Mouse (Mus musculus): ENCODE results near the gene Tmeff1.
"Not testable (repeated sequence)": the region's sequence is repeated elsewhere in the genome, so short reads cannot be mapped to it uniquely, and the experiment has no call there.

DNA sequence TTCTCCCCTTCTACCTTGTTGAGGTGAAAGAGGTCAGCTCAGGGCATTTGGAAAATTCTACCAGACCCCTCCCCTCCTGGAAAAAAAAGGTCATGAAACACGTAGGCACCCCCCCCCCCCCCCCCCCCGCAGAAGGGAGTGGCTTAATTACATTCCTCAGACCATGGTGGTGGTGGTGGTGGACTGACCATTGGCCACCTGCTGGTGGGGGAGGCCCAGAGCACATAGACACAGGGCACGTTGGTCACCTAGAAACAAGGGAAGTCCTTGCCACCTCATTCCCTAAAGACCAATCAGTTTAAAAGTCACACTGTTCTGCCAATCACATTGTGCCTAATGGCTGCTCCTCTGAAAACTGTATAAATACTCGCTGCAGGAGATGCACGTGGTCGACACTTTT lies 94.8 kb downstream of the Tmeff1 start:
- TF ChIP-seq CTCF (IDR thresholded peaks at IDR 0.05; ENCODE audit: control insufficient read depth, insufficient read depth, insufficient replicate concordance, low read depth, low read length); POLR2A (IDR thresholded peaks at IDR 0.05; ENCODE audit: control insufficient read depth, low read depth, low read length): not testable (repeated sequence)
